Mouse (Mus musculus): ENCODE measurements around the gene Etv6.

DNA sequence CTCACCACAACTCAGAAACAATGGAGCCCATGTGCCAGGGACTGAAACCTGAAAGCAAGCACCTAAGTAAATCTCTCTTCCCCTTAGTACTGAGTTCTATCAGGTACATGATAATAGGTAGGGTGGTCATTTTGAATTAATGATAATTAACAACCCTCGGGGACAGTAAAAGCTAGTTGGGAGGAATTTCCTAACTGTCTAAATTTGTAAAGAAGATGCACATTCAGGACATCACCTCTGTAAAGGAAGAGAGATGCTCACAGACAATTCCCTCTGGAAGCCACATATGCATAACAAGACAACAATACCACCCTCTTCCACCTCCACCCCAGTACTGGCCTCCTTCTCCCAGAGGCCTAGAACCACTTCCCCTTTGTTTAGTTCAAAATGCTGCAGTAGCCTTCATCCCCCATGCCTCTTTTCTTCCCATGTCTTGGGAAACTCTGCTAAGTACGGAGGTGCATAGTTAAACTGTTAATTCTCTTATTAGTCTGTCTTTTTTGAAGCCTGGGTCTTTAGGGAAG is 48.4 kb upstream of the Etv6 start:
- no peak for TF ChIP-seq EP300 (IDR thresholded peaks at IDR 0.05; ENCODE audit: insufficient read depth, low read depth, low read length)
- no peak for TF ChIP-seq CTCF (IDR thresholded peaks at IDR 0.05)

Data from heart, adult 2 months (tissue).